Mouse (Mus musculus) neutrophil, adult 5-6 weeks (primary cell): ENCODE data around the gene Galnt4. TPM values are rescaled to one million over a fixed set of nuclear protein-coding genes. Genes with fewer than 3 reads are reported as not detected.

Experiments
- ATAC-seq: fragments of 151-379, 151-347 bp; 2 replicates; pipeline ENCODE4 v1.8.0; 2017; ENCODE audit warnings: mild to moderate bottlenecking, moderate TSS enrichment; ENCODE audit not compliant: insufficient number of reproducible peaks, poor library complexity, low FRiP score, severe bottlenecking; ENCODE audit errors: extremely low read depth
- total RNA-seq: library from RNA; stranded (forward); fragments of 200-1000 nt; gene quantifications from 2 replicates; pipeline ENCODE4 v1.2.3, GENCODE M21; 2017

Galnt4 gene
- total RNA-seq, 1 experiment from 2014 or later: 21.9 TPM

GRCm38 (mm10) chr10:99113533-99113932 is 5.6 kb downstream of the Galnt4 start:
- ATAC-seq: no peak

GRCm38 (mm10) chr10:99114295-99114694 is 6.3 kb downstream of the Galnt4 start:
- no peak for ATAC-seq

GRCm38 (mm10) chr10:99115471-99116236 is 7.7 kb downstream of the Galnt4 start:
- ATAC-seq: no peak

GRCm38 (mm10) chr10:99116237-99116632 is 8.3 kb downstream of the Galnt4 start:
- no peak for ATAC-seq

GRCm38 (mm10) chr10:99116650-99117615 is 9.0 kb downstream of the Galnt4 start:
- ATAC-seq: 0 out of 2 replicates have a peak, but pooled peaks have one; percentile 20

- ATAC-seq: no peak
Observed at GRCm38 (mm10) chr10:99117876-99118275, 9.9 kb downstream of the Galnt4 start.

GRCm38 (mm10) chr10:99118697-99119096 is 10.7 kb downstream of the Galnt4 start:
- ATAC-seq: no peak

GRCm38 (mm10) chr10:99119471-99119870 is 11.5 kb downstream of the Galnt4 start:
- ATAC-seq: no peak

- no peak for ATAC-seq
Observed at GRCm38 (mm10) chr10:99126225-99126624, 18.3 kb downstream of the Galnt4 start, which contains the start of gene Phxr2. Gene Phxr2, minus strand, starts transcription at chr10:99126325.

GRCm38 (mm10) chr10:99126954-99127353 is 19.0 kb downstream of the Galnt4 start:
- peak; percentile 75 for ATAC-seq

- ATAC-seq: peak; percentile 57
Observed at GRCm38 (mm10) chr10:99127691-99128261, 19.8 kb downstream of the Galnt4 start.

GRCm38 (mm10) chr10:99130611-99131010 is 22.7 kb downstream of the Galnt4 start:
- peak; percentile 24 for ATAC-seq

GRCm38 (mm10) chr10:99131298-99131697 is 23.3 kb downstream of the Galnt4 start:
- ATAC-seq: no peak

GRCm38 (mm10) chr10:99132189-99132588 is 24.2 kb downstream of the Galnt4 start:
- ATAC-seq: no peak

GRCm38 (mm10) chr10:99132595-99133272 is 24.8 kb downstream of the Galnt4 start:
- 0 out of 2 replicates have a peak, but pooled peaks have one; percentile 1 for ATAC-seq

- peak; percentile 57; the same call in 1 of the 2 replicates for ATAC-seq
Observed at GRCm38 (mm10) chr10:99133321-99133875, 25.4 kb downstream of the Galnt4 start.

GRCm38 (mm10) chr10:99136337-99136736 is 28.4 kb downstream of the Galnt4 start:
- ATAC-seq: no peak

GRCm38 (mm10) chr10:99145611-99146010 is 37.7 kb downstream of the Galnt4 start:
- no peak for ATAC-seq
